Mouse (Mus musculus): ENCODE results near the gene Pigm.
A peak's percentile ranks its signal among the peaks of the same experiment; 100 is the strongest.

DNA sequence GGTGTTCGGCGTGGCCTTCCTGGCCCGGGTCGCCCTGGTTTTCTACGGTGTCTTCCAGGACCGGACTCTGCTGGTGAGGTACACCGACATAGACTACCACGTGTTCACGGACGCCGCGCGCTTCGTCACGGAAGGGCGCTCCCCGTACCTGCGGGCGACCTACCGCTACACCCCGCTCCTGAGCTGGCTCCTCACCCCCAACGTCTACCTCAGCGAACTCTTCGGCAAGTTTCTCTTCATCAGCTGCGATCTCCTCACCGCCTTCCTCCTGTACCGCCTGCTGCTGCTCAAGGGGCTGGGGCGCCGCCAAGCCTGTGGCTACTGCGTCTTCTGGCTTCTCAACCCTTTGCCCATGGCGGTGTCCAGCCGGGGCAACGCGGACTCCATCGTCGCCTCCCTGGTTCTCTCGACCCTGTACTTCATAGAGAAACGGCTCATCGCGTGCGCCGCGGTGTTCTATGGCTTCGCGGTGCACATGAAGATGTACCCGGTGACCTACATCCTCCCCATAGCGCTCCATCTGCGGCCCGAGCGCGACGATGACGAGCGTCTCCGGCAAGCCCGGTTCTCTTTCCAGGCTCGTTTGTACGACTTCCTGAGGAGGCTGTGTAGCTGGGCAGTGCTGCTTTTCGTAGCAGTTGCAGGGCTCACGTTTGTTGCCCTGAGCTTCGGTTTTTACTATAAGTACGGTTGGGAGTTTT lies 562 bp downstream of the Pigm start:
- TF ChIP-seq POLR2A (IDR thresholded peaks at IDR 0.05; ENCODE audit: insufficient read length, low read depth) (peak; percentile 2), TCF12 (IDR thresholded peaks at IDR 0.05; ENCODE audit: insufficient read depth, poor library complexity, severe bottlenecking) (no peak), E2F4 (IDR thresholded peaks at IDR 0.05; ENCODE audit: insufficient read depth) (no peak), USF1 (IDR thresholded peaks at IDR 0.05; ENCODE audit: low read depth) (no peak), MAX (IDR thresholded peaks at IDR 0.05; ENCODE audit: low read depth) (no peak)

All from myocyte (in vitro differentiated cells).